Mouse (Mus musculus) gonadal fat pad, adult 2 months (tissue): ENCODE data around the gene Igfbp6. TPM values are rescaled to one million over a fixed set of nuclear protein-coding genes. Genes with fewer than 3 reads are reported as not detected.

Experiments used
- DNase-seq: peaks from one replicate; pipeline ENCODE4 v3.0.0-alpha.2; 2012; ENCODE audit warnings: low read depth
- polyA plus RNA-seq: library from polyadenylated mRNA; depleted of rRNA; stranded (reverse); fragments of >200 nt; gene quantifications from 2 replicates; pipeline ENCODE4 v1.2.3, GENCODE M21; 2012

The Igfbp6 gene
- polyA plus RNA-seq, 1 experiment, result 152 TPM

DNA sequence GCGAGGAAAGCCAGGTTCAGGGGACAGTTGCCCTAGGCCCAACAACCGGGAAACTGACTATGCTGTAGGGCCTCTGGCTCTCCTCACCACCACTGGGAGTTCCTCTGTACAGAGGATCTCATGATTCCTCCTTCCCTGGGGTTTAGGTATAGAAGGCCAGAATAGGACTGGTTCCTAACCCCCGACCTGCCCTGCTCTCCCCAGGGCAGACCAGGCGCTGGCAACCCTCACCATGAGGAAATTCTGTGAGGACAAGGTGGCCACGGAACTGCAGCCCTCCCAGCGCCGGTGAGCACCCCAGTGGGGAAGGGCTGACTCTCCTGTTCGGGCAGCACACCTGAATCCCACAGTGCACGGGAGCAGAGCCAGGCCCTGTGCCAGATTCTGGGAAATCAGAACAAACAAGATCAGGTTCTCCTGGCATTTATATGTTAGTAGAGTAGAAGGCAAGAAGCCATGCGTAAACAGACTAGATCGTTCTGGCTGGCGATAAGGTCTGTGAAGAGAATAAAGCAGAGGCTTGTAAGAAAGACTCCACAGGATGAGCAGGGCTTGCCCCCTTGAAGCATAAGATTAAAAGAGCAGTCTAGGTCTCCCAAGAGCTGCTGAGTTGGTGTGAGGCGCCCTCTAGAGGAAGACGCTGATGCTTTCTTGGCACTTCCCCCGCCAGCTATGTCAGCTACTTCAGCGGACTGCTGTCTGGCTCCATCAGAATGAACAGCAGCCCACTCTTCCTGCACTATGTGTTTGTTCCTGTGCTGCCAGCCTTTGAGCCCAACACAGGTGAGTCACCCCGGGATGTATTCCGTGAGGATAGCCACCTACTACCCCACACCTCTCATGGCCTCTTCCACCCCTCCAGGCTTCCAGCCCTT is 35.3 kb upstream of the Igfbp6 start:
- no peak for DNase-seq

DNA sequence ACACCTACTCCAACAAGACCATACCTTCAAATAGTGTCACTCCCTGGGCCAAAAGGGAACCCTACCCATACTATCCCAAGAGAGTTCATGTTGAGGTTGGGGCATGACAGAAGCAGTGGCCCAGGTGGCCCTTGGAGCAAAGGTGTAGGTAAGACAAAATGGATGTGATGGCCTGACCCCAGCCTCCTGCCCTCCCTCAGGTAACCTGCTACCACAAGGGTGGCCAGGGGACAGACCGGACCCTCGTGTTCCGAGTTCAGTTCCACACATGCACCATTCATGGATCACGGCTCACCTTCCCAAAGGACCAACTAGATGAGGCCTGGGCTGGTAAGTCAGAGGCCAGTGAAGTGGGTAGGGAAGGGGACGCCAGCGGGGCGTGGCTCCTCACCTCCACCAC is 33.9 kb upstream of the Igfbp6 start:
- DNase-seq, result no peak

DNA sequence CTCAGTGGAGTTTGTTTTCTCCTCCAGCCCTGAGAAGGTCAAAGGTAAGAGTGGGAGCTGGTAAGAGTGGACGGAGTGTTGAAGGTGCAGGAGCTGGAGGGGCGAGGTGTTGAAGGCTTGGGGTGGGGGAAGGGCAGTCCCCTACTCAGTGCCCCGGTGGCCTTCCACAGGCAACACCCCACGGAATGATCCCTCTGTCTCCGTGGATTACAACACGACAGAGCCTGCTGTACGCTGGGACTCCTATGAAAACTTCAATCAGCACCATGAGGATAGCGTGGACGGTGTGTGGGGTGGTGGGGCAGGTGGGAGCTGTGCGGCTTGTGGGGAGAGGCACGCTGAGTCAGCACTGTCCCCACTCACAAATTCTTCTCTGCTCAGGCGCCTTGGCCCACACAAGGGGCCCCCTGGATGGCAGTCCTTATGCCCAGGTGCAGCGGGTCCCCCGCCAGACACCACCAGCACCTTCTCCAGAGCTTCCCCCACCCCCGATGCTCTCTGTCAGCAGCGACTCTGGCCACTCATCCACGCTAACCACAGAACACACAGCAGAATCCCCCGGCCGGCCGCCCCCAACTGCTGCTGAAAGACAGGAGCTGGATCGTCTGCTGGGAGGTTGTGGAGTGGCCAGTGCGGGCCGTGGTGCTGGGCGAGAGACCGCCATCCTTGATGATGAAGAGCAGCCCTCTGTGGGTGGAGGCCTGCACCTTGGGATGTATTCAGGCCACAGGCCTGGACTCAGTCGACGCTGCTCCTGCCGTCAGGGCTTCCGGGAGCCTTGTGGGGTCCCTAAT is 33.3 kb upstream of the Igfbp6 start:
- no peak for DNase-seq

- no peak for DNase-seq
These were observed 32.7 kb upstream of the Igfbp6 start for GRCm38 (mm10) chr15:102111495-102111829.

GRCm38 (mm10) chr15:102112181-102112580 is 32.0 kb upstream of the Igfbp6 start:
- DNase-seq, result no peak

GRCm38 (mm10) chr15:102112827-102113226 is 31.3 kb upstream of the Igfbp6 start:
- no peak for DNase-seq

GRCm38 (mm10) chr15:102113674-102114073 is 30.5 kb upstream of the Igfbp6 start:
- DNase-seq, result no peak

DNA sequence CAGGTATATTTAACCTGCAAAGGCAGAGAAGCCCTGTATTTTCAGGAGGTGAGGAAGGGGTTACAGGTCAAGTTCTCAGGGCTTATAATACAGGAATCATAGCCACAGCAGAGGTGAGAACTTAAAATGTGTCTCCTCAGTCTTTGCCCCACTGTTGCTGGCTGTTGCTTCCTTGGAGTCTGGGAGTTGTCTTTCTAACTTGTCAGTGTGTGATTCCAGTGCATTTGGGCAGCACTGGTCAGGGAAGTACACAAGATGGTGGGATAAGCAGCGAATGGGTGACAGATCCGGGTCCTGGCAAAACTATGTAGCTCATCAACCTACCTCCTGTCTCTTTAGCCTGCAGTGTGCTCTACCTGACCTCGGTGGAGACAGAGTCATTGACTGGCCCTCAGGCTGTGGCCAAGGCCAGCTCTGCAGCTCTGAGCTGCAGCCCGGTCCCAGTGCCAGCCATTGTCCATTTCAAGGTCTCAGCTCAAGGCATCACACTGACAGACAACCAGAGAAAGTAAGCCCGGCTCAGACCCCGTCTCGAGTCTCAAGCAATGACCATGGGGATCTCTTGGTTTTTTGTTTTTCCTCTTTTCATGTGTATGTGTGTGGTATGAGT is 29.4 kb upstream of the Igfbp6 start:
- DNase-seq, result no peak

- no peak for DNase-seq
These were observed 28.4 kb upstream of the Igfbp6 start for GRCm38 (mm10) chr15:102115731-102116231.

DNA sequence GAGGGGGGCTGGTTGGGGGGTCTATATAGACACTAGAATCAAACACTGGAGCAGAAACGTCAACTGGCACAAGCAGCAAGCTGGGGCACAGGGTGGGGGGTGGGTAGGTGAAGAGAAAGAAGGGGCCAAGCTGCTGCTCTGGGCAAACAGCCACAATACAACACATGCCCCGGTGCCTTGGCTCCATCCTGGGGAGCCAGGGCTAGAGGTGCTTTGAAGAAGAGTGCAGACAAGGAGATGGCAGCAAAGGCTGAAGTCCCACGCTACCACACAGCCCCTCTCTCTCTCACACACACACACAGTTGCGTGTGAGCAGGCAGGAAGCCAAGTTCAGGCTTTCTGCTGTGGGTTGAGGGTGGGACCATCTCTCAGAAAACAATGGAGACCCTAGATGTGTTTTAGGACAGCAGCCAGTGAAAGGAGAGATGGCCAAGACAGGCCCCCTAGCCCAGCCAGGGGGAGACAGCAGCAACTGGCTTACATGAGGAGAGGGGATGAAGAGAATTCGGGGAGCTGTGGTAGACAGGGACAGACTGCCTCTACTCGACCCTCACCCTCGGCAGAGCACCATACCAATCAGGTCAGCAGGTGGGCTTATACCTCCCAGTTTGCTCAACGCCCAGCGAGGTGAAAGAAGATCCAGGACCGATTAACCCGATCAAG is 27.3 kb upstream of the Igfbp6 start:
- DNase-seq, result no peak

- no peak for DNase-seq
These were observed 26.4 kb upstream of the Igfbp6 start for GRCm38 (mm10) chr15:102117461-102118443.

DNA sequence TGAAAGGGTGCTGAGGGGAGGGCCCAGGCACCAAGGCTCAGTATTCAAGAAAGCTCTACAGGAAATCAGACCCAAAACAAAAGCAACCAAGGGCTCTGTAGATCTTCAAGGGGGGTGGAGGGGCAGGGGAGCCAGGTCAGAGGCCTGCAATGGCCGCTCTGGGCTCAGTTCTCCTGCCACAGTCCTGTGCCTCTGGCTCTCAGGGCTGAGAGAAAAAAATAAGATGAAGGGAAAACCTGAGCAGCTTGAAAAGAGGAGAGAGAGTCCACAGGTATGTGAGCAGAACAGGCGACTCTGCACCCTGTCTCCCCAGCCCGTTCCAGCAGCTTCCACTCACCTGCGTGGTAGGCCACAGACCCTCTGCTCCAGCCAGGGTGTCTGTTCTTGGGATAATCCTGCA is 25.6 kb upstream of the Igfbp6 start:
- no peak for DNase-seq

DNA sequence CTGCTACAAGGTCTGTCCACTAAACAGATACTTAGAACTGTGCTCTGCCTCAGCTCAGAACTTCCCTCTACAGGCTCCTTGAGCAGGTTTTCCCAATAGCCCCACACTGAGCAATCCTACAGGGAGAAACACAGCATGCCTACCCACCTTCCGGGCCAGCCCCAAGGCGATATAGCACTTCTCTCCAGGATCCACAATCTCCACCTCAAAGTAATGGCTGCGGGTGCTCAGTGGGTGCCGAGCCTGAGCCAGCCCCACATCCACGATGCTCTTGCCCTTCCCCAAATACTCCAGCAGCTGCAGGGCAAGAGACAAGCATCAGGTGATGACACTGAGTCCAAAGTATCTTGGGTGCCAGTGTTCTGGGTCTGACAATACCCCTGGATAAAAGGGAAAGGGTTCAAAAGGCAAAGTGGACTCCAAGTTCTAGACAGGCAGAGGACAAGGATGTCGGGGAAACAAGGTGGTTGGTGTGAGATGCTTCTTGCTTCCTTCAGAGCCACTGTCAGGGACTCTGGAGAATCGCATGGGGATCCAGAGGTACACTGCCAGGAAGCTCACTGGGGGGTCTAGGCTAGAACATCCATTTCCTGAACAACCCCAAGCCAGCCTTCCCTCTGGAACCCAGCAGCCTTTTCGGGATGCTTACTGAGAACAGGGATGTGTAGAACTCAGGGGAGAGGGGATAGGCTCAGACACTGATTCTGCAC is 24.9 kb upstream of the Igfbp6 start:
- no peak for DNase-seq

GRCm38 (mm10) chr15:102119831-102120170 is 24.4 kb upstream of the Igfbp6 start:
- no peak for DNase-seq

DNA sequence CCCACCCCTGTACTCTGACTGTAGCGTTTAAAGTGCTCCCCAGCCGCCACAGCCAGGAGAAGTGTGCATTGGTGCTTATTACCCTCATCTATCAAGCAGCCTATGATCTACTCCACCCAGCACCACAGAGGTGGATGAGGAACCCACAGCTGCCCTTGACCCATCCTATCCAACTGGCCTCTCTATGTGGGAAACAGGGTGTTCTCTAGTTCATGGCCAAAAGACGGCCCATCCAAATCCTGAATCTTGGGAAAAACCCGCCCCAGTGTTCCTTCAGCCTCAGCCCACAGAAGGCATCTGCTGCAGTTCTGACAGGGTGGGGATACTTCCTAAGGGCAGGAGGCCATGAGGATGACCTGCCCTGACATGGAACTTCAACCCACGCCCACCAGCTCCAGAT is 23.6 kb upstream of the Igfbp6 start:
- no peak for DNase-seq

DNA sequence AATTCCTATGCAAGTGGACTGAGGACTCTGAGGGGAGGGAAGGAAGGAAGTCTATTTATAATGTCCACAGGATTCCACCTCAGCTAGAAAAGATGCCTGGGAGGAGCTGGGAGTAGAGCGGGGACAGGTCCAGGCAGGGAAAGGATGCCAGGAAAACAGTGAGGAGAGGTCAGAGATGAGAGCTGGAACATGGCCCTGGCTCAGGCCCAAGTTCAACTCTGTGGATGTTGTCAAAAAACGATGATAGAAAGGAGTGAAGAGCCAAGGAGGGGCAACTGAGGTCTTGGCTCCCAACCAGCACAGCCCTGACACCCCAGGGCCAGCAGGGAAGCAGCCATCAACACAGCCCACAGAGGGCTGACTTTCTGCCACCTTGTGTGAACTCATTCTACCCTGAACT is 17.9 kb upstream of the Igfbp6 start:
- no peak for DNase-seq

DNA sequence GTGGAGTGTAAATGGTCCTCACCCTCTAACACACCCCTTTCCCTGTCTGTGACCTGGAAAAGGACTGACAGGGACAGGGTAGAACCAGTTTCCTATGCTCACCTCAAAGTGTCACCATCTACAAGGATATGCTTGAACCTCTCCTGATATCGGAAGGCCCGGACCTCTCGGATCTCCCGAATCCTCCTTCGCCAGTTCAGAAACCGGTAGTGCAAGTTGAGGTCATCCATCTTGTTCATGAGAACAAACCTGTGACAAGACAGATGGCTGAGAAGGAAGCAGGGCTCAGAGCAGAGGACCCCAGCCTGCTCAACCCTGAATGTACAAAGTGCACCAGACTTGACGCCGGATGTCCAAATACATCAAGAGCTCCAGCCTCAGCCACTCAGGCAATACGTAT is 10.8 kb upstream of the Igfbp6 start:
- no peak for DNase-seq

GRCm38 (mm10) chr15:102134709-102135108 is 9.5 kb upstream of the Igfbp6 start:
- DNase-seq, result no peak

DNA sequence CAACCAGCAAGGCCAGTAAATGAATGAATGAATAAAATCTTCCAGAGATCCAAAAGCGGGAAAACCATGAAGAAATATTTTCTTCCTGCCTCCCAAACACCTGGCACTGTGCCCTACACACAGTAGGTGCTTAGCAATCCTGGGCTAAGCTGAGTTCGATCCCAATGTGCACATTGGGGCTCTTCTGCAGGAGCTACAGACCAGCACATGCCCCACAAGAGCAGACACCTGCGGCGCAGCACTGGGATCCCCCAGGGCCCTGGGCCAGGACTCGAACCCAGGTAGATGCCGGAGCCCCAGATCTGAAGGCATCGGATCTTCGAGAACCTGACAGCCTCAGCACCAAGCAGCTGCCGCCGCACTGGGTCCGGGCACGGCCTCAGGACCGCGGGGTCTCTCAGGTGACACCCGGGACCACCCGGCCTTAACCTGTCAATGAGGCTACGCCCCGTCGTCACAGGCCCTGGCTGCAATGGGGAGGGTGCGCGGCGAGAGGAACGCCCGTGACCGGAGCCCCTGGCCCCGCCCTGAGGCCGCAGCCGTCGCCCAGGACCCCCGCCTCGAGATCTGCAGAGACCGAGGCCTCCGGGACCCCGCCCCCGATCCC is 8.5 kb upstream of the Igfbp6 start:
- no peak for DNase-seq
